Mouse (Mus musculus) lung, postnatal 0 days (tissue): ENCODE data around the gene Tst. TPM values are rescaled to one million over a fixed set of nuclear protein-coding genes. Genes with fewer than 3 reads are reported as not detected.

Experiments
- ATAC-seq: fragments of 200-750 bp; cut with Nextera tagmentation; 2 replicates; pipeline ENCODE4 v1.8.0; 2017; ENCODE audit warnings: moderate library complexity
- DNase-seq: peaks from one replicate; pipeline ENCODE4 v3.0.0-alpha.2; 2016; ENCODE audit warnings: low spot score
- H3K27ac ChIP-seq: fragments of 300-500 bp; sonication (generic); 2 replicates; pipeline ENCODE4 v1.5.1; 2014; ENCODE audit warnings: antibody characterized with exemption, mild to moderate bottlenecking, low read length, mixed read lengths
- H3K27me3 ChIP-seq: fragments of 300-500 bp; sonication (generic); replicated peaks from 2 replicates; pipeline ENCODE4 v1.6.1; 2014; ENCODE audit warnings: low read length, mixed read lengths; ENCODE audit not compliant: insufficient read depth
- H3K36me3 ChIP-seq: fragments of 300-500 bp; sonication (generic); 2 replicates; pipeline ENCODE4 v1.6.1; 2014; ENCODE audit warnings: low read length, mixed read lengths; ENCODE audit not compliant: insufficient read depth
- H3K4me1 ChIP-seq: fragments of 300-500 bp; sonication (generic); 2 replicates; pipeline ENCODE4 v1.6.1; 2014; ENCODE audit warnings: antibody characterized with exemption, low read depth, low read length, mixed read lengths; ENCODE audit not compliant: insufficient read depth
- H3K4me2 ChIP-seq: fragments of 300-500 bp; sonication (generic); replicated peaks from 2 replicates; pipeline ENCODE4 v1.6.1; 2014; ENCODE audit warnings: low read depth, mild to moderate bottlenecking, low read length, moderate library complexity, mixed read lengths
- H3K4me3 ChIP-seq: fragments of 300-500 bp; sonication (generic); 2 replicates; pipeline ENCODE4 v1.5.1; 2014; ENCODE audit warnings: low read depth, low read length
- H3K9ac ChIP-seq: fragments of 300-500 bp; sonication (generic); replicated peaks from 2 replicates; pipeline ENCODE4 v1.6.1; 2014; ENCODE audit warnings: low read depth, mild to moderate bottlenecking
- H3K9me3 ChIP-seq: fragments of 300-500 bp; sonication (generic); 2 replicates; pipeline ENCODE4 v1.6.1; 2016; ENCODE audit warnings: low read length, mixed read lengths
- CTCF ChIP-seq: IDR thresholded peaks from 2 replicates; pipeline ENCODE4 v1.5.1; 2016; ENCODE audit warnings: antibody characterized with exemption, mild to moderate bottlenecking
- EP300 ChIP-seq: IDR thresholded peaks from 2 replicates; pipeline ENCODE4 v1.6.1; 2016; ENCODE audit warnings: antibody characterized with exemption, mild to moderate bottlenecking, control low read depth
- WGBS: fragments of 180-500 bp; shearing (Covaris S2); extraction: QIAGEN DNeasy Blood & Tissue Kit; methylation state at CpG from one replicate; pipeline ENCODE4 v1.1.7; 2014; 5-methylcytosine and 5-hydroxymethylcytosine counted together
- polyA plus RNA-seq: library from polyadenylated mRNA; unstranded; fragments of >200 nt; fragmentation: Nextera tagmentation; extraction: Ambion mirVana; gene quantifications from 2 replicates; pipeline ENCODE4 v1.2.1, GENCODE M21; 2015

Tst gene
- 160 and 171 TPM in 2 replicates for polyA plus RNA-seq

- peak within 1 kb of the TSS; percentile 73 for H3K4me3 ChIP-seq
- H3K4me2 ChIP-seq: peak within 1 kb of the TSS; percentile 80
- peak within 1 kb of the TSS; percentile 98 for H3K27ac ChIP-seq
- H3K4me1 ChIP-seq: peaks cover 39% of the 10 kb centered on the region
- DNase-seq (peak; percentile 99), ATAC-seq (peak; percentile 85)
- H3K9ac ChIP-seq: peak within 1 kb of the TSS; percentile 68
- TF ChIP-seq EP300: peak; percentile 82
- TF ChIP-seq CTCF: no peak
- no peaks in the 10 kb centered on the region for H3K9me3 ChIP-seq
- no peaks in the 10 kb centered on the region for H3K36me3 ChIP-seq
- no peaks in the 10 kb centered on the region for H3K27me3 ChIP-seq
- 2% methylated on average over 33 of the region's 34 CpGs for WGBS
Measured at GRCm38 (mm10) chr15:78405517-78406211, at the start of gene Tst. Gene Tst (minus strand): TSS chr15:78405907.

GRCm38 (mm10) chr15:78455168-78455567, 49.5 kb upstream of the Tst start:
- no peaks in the 10 kb centered on the region for H3K36me3 ChIP-seq
- H3K4me2 ChIP-seq: no peak overlapping the region
- no peak overlapping the region for H3K9ac ChIP-seq
- H3K4me3 ChIP-seq: no peak overlapping the region
- no peaks in the 10 kb centered on the region for H3K9me3 ChIP-seq
- TF ChIP-seq CTCF (no peak), EP300 (no peak)
- no peaks in the 10 kb centered on the region for H3K4me1 ChIP-seq
- 46% methylated on average over 4 of the region's 4 CpGs for WGBS
- no peak for DNase-seq
- ATAC-seq: no peak
- no peak overlapping the region for H3K27ac ChIP-seq
- H3K27me3 ChIP-seq: no peaks in the 10 kb centered on the region

GRCm38 (mm10) chr15:78452929-78453328, 47.2 kb upstream of the Tst start:
- no peaks in the 10 kb centered on the region for H3K27me3 ChIP-seq
- H3K27ac ChIP-seq: no peak overlapping the region
- DNase-seq (no peak), ATAC-seq (no peak)
- H3K9me3 ChIP-seq: no peaks in the 10 kb centered on the region
- 42% methylated on average over 3 of the region's 3 CpGs for WGBS
- no peak for TF ChIP-seq CTCF
- no peak for TF ChIP-seq EP300
- no peaks in the 10 kb centered on the region for H3K4me1 ChIP-seq
- H3K36me3 ChIP-seq: no peaks in the 10 kb centered on the region
- H3K9ac ChIP-seq: no peak overlapping the region
- no peak overlapping the region for H3K4me3 ChIP-seq
- no peak overlapping the region for H3K4me2 ChIP-seq

GRCm38 (mm10) chr15:78451201-78451600, 45.5 kb upstream of the Tst start:
- Histone ChIP-seq H3K9me3 (no peaks in the 10 kb centered on the region), H3K27me3 (no peaks in the 10 kb centered on the region), H3K27ac (no peak overlapping the region), H3K36me3 (no peaks in the 10 kb centered on the region), H3K4me1 (no peaks in the 10 kb centered on the region), H3K9ac (no peak overlapping the region), H3K4me3 (no peak overlapping the region), H3K4me2 (no peak overlapping the region)
- 78% methylated on average over 2 of the region's 2 CpGs for WGBS
- ATAC-seq (no peak), DNase-seq (no peak)
- TF ChIP-seq CTCF (no peak), EP300 (no peak)

- DNase-seq (no peak), ATAC-seq (no peak)
- H3K27me3 ChIP-seq: no peaks in the 10 kb centered on the region
- H3K9ac ChIP-seq: no peak overlapping the region
- no peak overlapping the region for H3K27ac ChIP-seq
- no peak overlapping the region for H3K4me3 ChIP-seq
- H3K4me1 ChIP-seq: no peaks in the 10 kb centered on the region
- no peaks in the 10 kb centered on the region for H3K9me3 ChIP-seq
- no peak for TF ChIP-seq EP300
- peak; percentile 12 for TF ChIP-seq CTCF
- no peak overlapping the region for H3K4me2 ChIP-seq
- WGBS: 77% methylated on average over 6 of the region's 6 CpGs
- H3K36me3 ChIP-seq: no peaks in the 10 kb centered on the region
Measured at GRCm38 (mm10) chr15:78450419-78450768, 44.7 kb upstream of the Tst start.

GRCm38 (mm10) chr15:78449694-78450418, 44.1 kb upstream of the Tst start:
- no peaks in the 10 kb centered on the region for H3K9me3 ChIP-seq
- H3K4me2 ChIP-seq: no peak overlapping the region
- DNase-seq (peak; percentile 75), ATAC-seq (0 out of 2 replicates have a peak, but pooled peaks have one; percentile 22)
- 26% methylated on average over 7 of the region's 7 CpGs for WGBS
- no peaks in the 10 kb centered on the region for H3K27me3 ChIP-seq
- TF ChIP-seq EP300: no peak
- TF ChIP-seq CTCF: no peak
- no peak overlapping the region for H3K27ac ChIP-seq
- no peak overlapping the region for H3K9ac ChIP-seq
- no peak overlapping the region for H3K4me3 ChIP-seq
- no peaks in the 10 kb centered on the region for H3K4me1 ChIP-seq
- no peaks in the 10 kb centered on the region for H3K36me3 ChIP-seq
